Comparison of ENCODE assay signal across 8 mouse cellular contexts in genomic region chr17:5491031-5491800, GRCm38 (mm10). TPM values are rescaled to one million over a fixed set of nuclear protein-coding genes. Genes with fewer than 3 reads are reported as not detected.
DNase-seq lines count a peak whose midpoint lies in the region; ATAC-seq lines count a peak whose summit lies in the region.

No protein-coding gene starts in this region.

- H3K9me3 ChIP-seq in forebrain, embryonic 14.5 days (replicated peaks; ENCODE audit: control insufficient read depth, low read length) = no peaks in the 10 kb centered on the region
- no peaks in the 10 kb centered on the region for H3K9me3 ChIP-seq in neural tube, embryonic 15.5 days (replicated peaks)

- H3K4me3 ChIP-seq in forebrain, embryonic 14.5 days (ENCODE audit: low read depth, low read length) = peak overlapping the region; percentile 63
- H3K4me3 ChIP-seq in neural tube, embryonic 15.5 days (replicated peaks) = peak overlapping the region; percentile 70

- peak overlapping the region; percentile 97 for H3K27ac ChIP-seq in forebrain, embryonic 14.5 days (ENCODE audit: low read depth, low read length)
- peak overlapping the region; percentile 93 for H3K27ac ChIP-seq in neural tube, embryonic 15.5 days (replicated peaks)

- intact Hi-C loops in heart, postnatal 14 days (cut with DNase I) = loop anchor here (5.0 kb wide), 1 partner anchor 121 kb away; no protein-coding TSS in a partner anchor

- WGBS in forebrain, embryonic 14.5 days = under 1% methylated on average over 29 of the region's 29 CpGs
- WGBS in neural tube, embryonic 15.5 days = under 1% methylated on average over 29 of the region's 29 CpGs

- peaks cover 8% of the 10 kb centered on the region; the same call in 1 of the 2 replicates for H3K4me1 ChIP-seq in forebrain, embryonic 14.5 days (ENCODE audit: control insufficient read depth, insufficient read depth, low read length)
- H3K4me1 ChIP-seq in neural tube, embryonic 15.5 days = peaks cover 38% of the 10 kb centered on the region

- H3K9ac ChIP-seq in forebrain, embryonic 14.5 days (ENCODE audit: low read length) = peak overlapping the region; percentile 86
- H3K9ac ChIP-seq in neural tube, embryonic 15.5 days (replicated peaks) = peak overlapping the region; percentile 69

- peaks cover 3% of the 10 kb centered on the region; the same call in 1 of the 2 replicates for H3K27me3 ChIP-seq in forebrain, embryonic 14.5 days (replicated peaks; ENCODE audit: control insufficient read depth, insufficient read depth, low read length)
- no peaks in the 10 kb centered on the region for H3K27me3 ChIP-seq in neural tube, embryonic 15.5 days (replicated peaks)

- peak overlapping the region; percentile 99 for H3K4me2 ChIP-seq in forebrain, embryonic 14.5 days (ENCODE audit: low read length)
- H3K4me2 ChIP-seq in neural tube, embryonic 15.5 days = peak overlapping the region; percentile 77

- no peaks in the 10 kb centered on the region for H3K36me3 ChIP-seq in forebrain, embryonic 14.5 days (ENCODE audit: control insufficient read depth, insufficient read depth, low read length)
- H3K36me3 ChIP-seq in neural tube, embryonic 15.5 days = no peaks in the 10 kb centered on the region

- ATAC-seq in forebrain, embryonic 14.5 days = peak; percentile 90
- peak; percentile 88 for ATAC-seq in neural tube, embryonic 15.5 days (ENCODE audit: low FRiP score)

- peak; percentile 94 for DNase-seq in ES-CJ7 (ENCODE audit: low read depth, low spot score)
- DNase-seq in cerebellum, adult 11 months = peak; percentile 90
- DNase-seq in forebrain, embryonic 14.5 days (ENCODE audit: low spot score) = peak; percentile 99
- DNase-seq in heart, postnatal 14 days = peak; percentile 85 to 89
- DNase-seq in layer of hippocampus, adult 11-12 months (ENCODE audit: low spot score) = peak; percentile 95
- peak; percentile 92 to 95 for DNase-seq in lung, adult 18-20 months
- DNase-seq in testis, postnatal 14 days (ENCODE audit: low spot score) = peak; percentile 86

RNA-seq across cellular contexts. Expression of gene Zdhhc14, which starts 1.1 kb away (rescaled TPM):
- polyA plus RNA-seq in forebrain, embryonic 14.5 days (2014; fragmentation: Nextera tagmentation; extraction: Ambion mirVana) = 4.7 and 8.1 TPM in 2 replicates
- total RNA-seq in heart, postnatal 14 days (2021) = 1 to 10 TPM; 4.1 to 4.4 TPM
- 11.3 and 13.4 TPM in 2 replicates for polyA plus RNA-seq in neural tube, embryonic 15.5 days (2015; fragmentation: Nextera tagmentation; extraction: Ambion mirVana)

RNA-seq across cellular contexts. Expression of gene Tmem242, which starts 51.2 kb away (rescaled TPM):
- polyA plus RNA-seq in forebrain, embryonic 14.5 days (2014; fragmentation: Nextera tagmentation; extraction: Ambion mirVana) = 115 and 124 TPM in 2 replicates
- 100 to 1,000 TPM; 129 to 137 TPM for total RNA-seq in heart, postnatal 14 days (2021)
- 112 and 114 TPM in 2 replicates for polyA plus RNA-seq in neural tube, embryonic 15.5 days (2015; fragmentation: Nextera tagmentation; extraction: Ambion mirVana)

Comparison
In these comparisons a context has a peak if more than half of its experiments do, and no peak if none do; other contexts are left out.
1. Peak in every context shown above with its lines: DNase-seq, ATAC-seq, H3K4me3 ChIP-seq and H3K27ac ChIP-seq.